Mouse (Mus musculus) telencephalon, adult 2 months (tissue): ENCODE data around the gene Elmo1.

ENCODE experiments used
- DNase-seq: peaks from one replicate; pipeline ENCODE4 v3.0.0-alpha.2; 2011; ENCODE audit warnings: low read depth, low spot score

The Elmo1 gene

GRCm38 (mm10) chr13:20257562-20258525 lies 167.4 kb downstream of the Elmo1 start:
- DNase-seq: no peak

DNA sequence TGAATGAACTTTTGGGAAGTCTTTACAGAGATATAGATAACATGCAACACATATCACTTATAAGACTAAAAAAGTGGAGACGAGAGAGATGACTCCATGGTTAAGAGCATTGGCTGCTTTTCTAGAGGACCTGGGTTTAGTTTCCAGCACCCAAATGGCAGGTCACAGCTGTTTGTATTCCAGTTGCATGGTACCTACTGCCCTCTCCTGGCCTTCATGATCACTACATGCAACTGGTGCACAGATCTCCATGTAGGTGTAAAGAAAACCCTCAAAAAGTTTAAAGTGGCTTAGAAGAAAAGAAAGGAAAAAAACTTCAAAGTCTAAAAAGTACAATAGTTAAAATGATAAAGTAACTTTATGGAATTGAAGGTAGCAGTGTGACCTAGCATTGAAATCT lies 172.8 kb downstream of the Elmo1 start:
- DNase-seq: no peak

GRCm38 (mm10) chr13:20270148-20270547 lies 179.8 kb downstream of the Elmo1 start:
- DNase-seq: peak; percentile 19

- no peak for DNase-seq
Observed at GRCm38 (mm10) chr13:20271799-20272198, 181.4 kb downstream of the Elmo1 start.

- DNase-seq: no peak
Observed at GRCm38 (mm10) chr13:20272562-20272961, 182.2 kb downstream of the Elmo1 start.

DNA sequence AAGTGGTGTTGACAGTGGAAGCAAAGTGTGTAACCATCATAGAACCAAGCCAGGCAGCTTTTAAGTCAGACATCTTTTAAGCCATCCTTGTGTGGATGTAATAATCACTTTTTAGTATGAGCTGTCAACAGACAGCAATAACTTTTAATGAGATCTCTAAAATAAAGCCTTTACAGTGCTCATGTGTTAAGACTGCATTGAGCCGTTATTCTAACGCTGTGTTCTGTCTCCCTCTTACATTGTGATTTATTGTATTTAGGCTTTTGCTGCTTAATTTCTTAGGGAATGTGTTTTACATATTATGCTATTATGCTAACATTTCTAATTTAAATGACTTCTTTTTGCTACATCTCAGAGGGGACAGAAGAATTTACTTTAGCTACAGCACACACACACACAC lies 189.5 kb downstream of the Elmo1 start:
- DNase-seq: no peak

- no peak for DNase-seq
Observed at GRCm38 (mm10) chr13:20283891-20284290, 193.5 kb downstream of the Elmo1 start.

DNA sequence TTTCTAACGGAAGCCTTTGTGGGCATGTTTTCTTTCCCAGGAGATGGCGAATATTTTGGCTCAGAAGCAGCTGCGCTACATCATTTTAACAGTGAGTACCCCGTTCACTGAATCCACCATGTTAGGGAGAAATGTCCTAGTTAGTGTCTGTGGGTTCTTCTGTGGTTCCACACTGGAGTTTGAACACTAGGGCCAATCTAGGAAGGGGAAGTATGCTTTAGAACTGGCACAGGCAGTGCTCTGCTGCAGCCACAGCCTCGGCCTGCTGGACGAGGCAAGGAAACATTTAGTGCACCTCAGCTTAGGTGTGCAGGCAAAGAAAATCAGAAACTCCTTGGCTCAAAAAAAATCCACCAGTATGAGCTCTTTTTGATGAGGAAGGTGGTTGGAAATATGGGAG lies 196.3 kb downstream of the Elmo1 start:
- DNase-seq: no peak

- no peak for DNase-seq
Observed at GRCm38 (mm10) chr13:20288393-20288792, 198.0 kb downstream of the Elmo1 start.

DNA sequence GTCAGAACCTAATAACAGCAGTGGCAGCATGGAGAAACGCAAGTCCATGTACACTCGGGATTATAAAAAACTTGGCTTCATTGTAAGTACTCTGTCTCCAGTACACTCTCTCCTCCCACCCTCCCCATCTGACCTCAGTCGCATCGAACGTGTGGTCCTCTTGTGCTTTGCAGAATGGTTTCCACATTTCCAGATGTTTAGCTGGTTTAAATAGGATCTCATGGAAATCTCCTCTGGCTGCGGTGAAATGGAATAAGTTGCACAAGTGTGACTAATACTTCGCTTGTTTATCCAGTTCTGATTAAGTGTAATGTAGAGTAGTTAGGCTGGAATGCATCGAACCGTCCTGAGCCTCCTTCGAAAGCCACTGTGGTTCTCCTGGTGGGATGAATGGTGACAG lies 200.0 kb downstream of the Elmo1 start:
- no peak for DNase-seq

- peak; percentile 55 for DNase-seq
Observed at GRCm38 (mm10) chr13:20292348-20292747, 202.0 kb downstream of the Elmo1 start.

- DNase-seq: no peak
Observed at GRCm38 (mm10) chr13:20295278-20295970, 205.0 kb downstream of the Elmo1 start.

GRCm38 (mm10) chr13:20297841-20298240 lies 207.4 kb downstream of the Elmo1 start:
- no peak for DNase-seq

GRCm38 (mm10) chr13:20299424-20299823 lies 209.0 kb downstream of the Elmo1 start:
- DNase-seq: peak; percentile 55

DNA sequence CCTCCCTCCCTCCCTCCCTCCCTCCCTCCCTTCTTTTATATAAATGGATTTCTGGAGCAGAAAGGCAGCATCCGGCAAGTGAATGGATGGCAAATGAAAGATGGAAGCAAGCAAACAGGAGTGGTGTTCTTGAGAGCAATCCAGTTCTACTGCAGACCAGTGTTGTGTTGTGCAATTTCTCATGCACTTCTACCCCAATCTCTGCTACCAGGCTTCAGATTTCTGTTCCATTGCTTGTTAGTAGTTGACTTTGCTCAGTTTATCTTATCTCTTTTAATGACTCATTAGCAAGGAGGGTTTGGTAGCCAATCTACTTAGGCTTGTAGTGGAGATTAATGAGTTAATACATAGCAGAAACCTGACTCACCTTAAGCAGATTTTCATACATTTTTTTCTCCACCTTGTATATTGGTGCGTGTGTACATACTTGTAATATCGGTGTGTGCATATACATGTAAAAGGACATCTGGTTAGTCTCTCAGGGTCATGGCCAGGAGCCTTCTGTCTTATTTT lies 209.7 kb downstream of the Elmo1 start:
- DNase-seq: no peak

- no peak for DNase-seq
Observed at GRCm38 (mm10) chr13:20300626-20301025, 210.2 kb downstream of the Elmo1 start.

- peak; percentile 50 for DNase-seq
Observed at GRCm38 (mm10) chr13:20301760-20302159, 211.4 kb downstream of the Elmo1 start.

GRCm38 (mm10) chr13:20305621-20306020 lies 215.2 kb downstream of the Elmo1 start:
- no peak for DNase-seq

- peak; percentile 84 for DNase-seq
Observed at GRCm38 (mm10) chr13:20306180-20307177, 216.1 kb downstream of the Elmo1 start.

DNA sequence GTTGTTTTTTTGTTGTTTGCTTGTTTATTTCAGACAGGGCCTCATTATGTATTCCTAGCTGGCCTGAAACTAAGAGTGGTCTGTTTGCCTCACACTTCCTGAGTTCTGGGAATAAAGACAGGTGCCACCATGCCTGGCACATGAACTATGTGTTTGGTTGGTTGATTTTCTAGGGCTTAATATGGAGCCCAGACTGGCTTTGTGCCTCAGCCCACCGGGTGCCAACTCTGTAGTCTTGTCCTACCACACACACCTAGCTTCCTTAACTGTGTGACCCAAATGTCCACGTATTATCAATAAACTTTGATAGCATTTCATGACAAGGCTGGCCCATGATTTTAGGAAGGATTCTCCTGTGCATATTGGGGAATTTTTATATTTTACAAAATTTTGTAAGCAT lies 217.0 kb downstream of the Elmo1 start:
- no peak for DNase-seq

GRCm38 (mm10) chr13:20311612-20312011 lies 221.2 kb downstream of the Elmo1 start:
- DNase-seq: peak; percentile 70
